Mouse (Mus musculus): ENCODE measurements around the gene Il1rn. TPM values are rescaled to one million over a fixed set of nuclear protein-coding genes. Genes with fewer than 3 reads are reported as not detected.

Gene Il1rn
- polyA plus RNA-seq, 1 experiment = not detected

GRCm38 (mm10) chr2:24345056-24345455 is 8.4 kb downstream of the Il1rn start:
- TF ChIP-seq CTCF (IDR thresholded peaks at IDR 0.05; ENCODE audit: extremely low read depth, insufficient read depth, low read length) (no peak), POLR2A (IDR thresholded peaks at IDR 0.05; ENCODE audit: extremely low read depth, insufficient read depth, low read length) (no peak)
- no peak overlapping the region for H3K4me3 ChIP-seq (ENCODE audit: insufficient read depth, low read length)
- H3K27ac ChIP-seq (ENCODE audit: insufficient read depth, low read length) = no peak overlapping the region
- no peaks in the 10 kb centered on the region for H3K4me1 ChIP-seq (ENCODE audit: control insufficient read depth, insufficient read depth, low read length)

GRCm38 (mm10) chr2:24347926-24348325 is 11.3 kb downstream of the Il1rn start:
- H3K27ac ChIP-seq (ENCODE audit: insufficient read depth, low read length) = no peak overlapping the region
- no peak overlapping the region for H3K4me3 ChIP-seq (ENCODE audit: insufficient read depth, low read length)
- no peaks in the 10 kb centered on the region for H3K4me1 ChIP-seq (ENCODE audit: control insufficient read depth, insufficient read depth, low read length)
- TF ChIP-seq CTCF (IDR thresholded peaks at IDR 0.05; ENCODE audit: extremely low read depth, insufficient read depth, low read length) (no peak), POLR2A (IDR thresholded peaks at IDR 0.05; ENCODE audit: extremely low read depth, insufficient read depth, low read length) (no peak)

GRCm38 (mm10) chr2:24351159-24351558 is 14.5 kb downstream of the Il1rn start:
- Histone ChIP-seq H3K4me3 (ENCODE audit: insufficient read depth, low read length) (no peak overlapping the region), H3K27ac (ENCODE audit: insufficient read depth, low read length) (no peak overlapping the region), H3K4me1 (ENCODE audit: control insufficient read depth, insufficient read depth, low read length) (no peaks in the 10 kb centered on the region)
- no peak for TF ChIP-seq POLR2A (IDR thresholded peaks at IDR 0.05; ENCODE audit: extremely low read depth, insufficient read depth, low read length)
- TF ChIP-seq CTCF (IDR thresholded peaks at IDR 0.05; ENCODE audit: extremely low read depth, insufficient read depth, low read length) = no peak

- TF ChIP-seq CTCF (IDR thresholded peaks at IDR 0.05; ENCODE audit: extremely low read depth, insufficient read depth, low read length) (no peak), POLR2A (IDR thresholded peaks at IDR 0.05; ENCODE audit: extremely low read depth, insufficient read depth, low read length) (no peak)
- Histone ChIP-seq H3K27ac (ENCODE audit: insufficient read depth, low read length) (no peak overlapping the region), H3K4me3 (ENCODE audit: insufficient read depth, low read length) (no peak overlapping the region), H3K4me1 (ENCODE audit: control insufficient read depth, insufficient read depth, low read length) (no peaks in the 10 kb centered on the region)
Observed at GRCm38 (mm10) chr2:24353042-24353441, 16.4 kb downstream of the Il1rn start.

- TF ChIP-seq CTCF (IDR thresholded peaks at IDR 0.05; ENCODE audit: extremely low read depth, insufficient read depth, low read length) = no peak
- TF ChIP-seq POLR2A (IDR thresholded peaks at IDR 0.05; ENCODE audit: extremely low read depth, insufficient read depth, low read length) = no peak
- Histone ChIP-seq H3K27ac (ENCODE audit: insufficient read depth, low read length) (no peak overlapping the region), H3K4me3 (ENCODE audit: insufficient read depth, low read length) (no peak overlapping the region), H3K4me1 (ENCODE audit: control insufficient read depth, insufficient read depth, low read length) (no peaks in the 10 kb centered on the region)
Observed at GRCm38 (mm10) chr2:24357642-24358041, 21.0 kb downstream of the Il1rn start.

- no peaks in the 10 kb centered on the region for H3K4me1 ChIP-seq (ENCODE audit: control insufficient read depth, insufficient read depth, low read length)
- no peak for TF ChIP-seq CTCF (IDR thresholded peaks at IDR 0.05; ENCODE audit: extremely low read depth, insufficient read depth, low read length)
- TF ChIP-seq POLR2A (IDR thresholded peaks at IDR 0.05; ENCODE audit: extremely low read depth, insufficient read depth, low read length) = no peak
- H3K27ac ChIP-seq (ENCODE audit: insufficient read depth, low read length) = no peak overlapping the region
- H3K4me3 ChIP-seq (ENCODE audit: insufficient read depth, low read length) = no peak overlapping the region
Observed at GRCm38 (mm10) chr2:24359347-24359746, 22.7 kb downstream of the Il1rn start.

GRCm38 (mm10) chr2:24363818-24364217 is 27.2 kb downstream of the Il1rn start:
- Histone ChIP-seq H3K27ac (ENCODE audit: insufficient read depth, low read length) (no peak overlapping the region), H3K4me1 (ENCODE audit: control insufficient read depth, insufficient read depth, low read length) (no peaks in the 10 kb centered on the region), H3K4me3 (ENCODE audit: insufficient read depth, low read length) (no peak overlapping the region)
- no peak for TF ChIP-seq CTCF (IDR thresholded peaks at IDR 0.05; ENCODE audit: extremely low read depth, insufficient read depth, low read length)
- TF ChIP-seq POLR2A (IDR thresholded peaks at IDR 0.05; ENCODE audit: extremely low read depth, insufficient read depth, low read length) = no peak

- TF ChIP-seq POLR2A (IDR thresholded peaks at IDR 0.05; ENCODE audit: extremely low read depth, insufficient read depth, low read length) (no peak), CTCF (IDR thresholded peaks at IDR 0.05; ENCODE audit: extremely low read depth, insufficient read depth, low read length) (no peak)
- Histone ChIP-seq H3K4me3 (ENCODE audit: insufficient read depth, low read length) (no peak overlapping the region), H3K27ac (ENCODE audit: insufficient read depth, low read length) (no peak overlapping the region), H3K4me1 (ENCODE audit: control insufficient read depth, insufficient read depth, low read length) (no peaks in the 10 kb centered on the region)
Observed at GRCm38 (mm10) chr2:24366214-24366975, 29.7 kb downstream of the Il1rn start.

GRCm38 (mm10) chr2:24367030-24367894 is 30.6 kb downstream of the Il1rn start, which contains the start of gene Psd4:
TSS of gene Psd4 (plus strand) at chr2:24367580.
- H3K4me1 ChIP-seq (ENCODE audit: control insufficient read depth, insufficient read depth, low read length) = no peaks in the 10 kb centered on the region
- no peak within 1 kb of the TSS for H3K4me3 ChIP-seq (ENCODE audit: insufficient read depth, low read length)
- H3K27ac ChIP-seq (ENCODE audit: insufficient read depth, low read length) = no peak within 1 kb of the TSS
- no peak for TF ChIP-seq POLR2A (IDR thresholded peaks at IDR 0.05; ENCODE audit: extremely low read depth, insufficient read depth, low read length)
- no peak for TF ChIP-seq CTCF (IDR thresholded peaks at IDR 0.05; ENCODE audit: extremely low read depth, insufficient read depth, low read length)

Data from cortical plate, adult 2 months (tissue).